Mouse (Mus musculus): Measurements from ENCODE around the gene Lrig3.

The Lrig3 gene

DNA sequence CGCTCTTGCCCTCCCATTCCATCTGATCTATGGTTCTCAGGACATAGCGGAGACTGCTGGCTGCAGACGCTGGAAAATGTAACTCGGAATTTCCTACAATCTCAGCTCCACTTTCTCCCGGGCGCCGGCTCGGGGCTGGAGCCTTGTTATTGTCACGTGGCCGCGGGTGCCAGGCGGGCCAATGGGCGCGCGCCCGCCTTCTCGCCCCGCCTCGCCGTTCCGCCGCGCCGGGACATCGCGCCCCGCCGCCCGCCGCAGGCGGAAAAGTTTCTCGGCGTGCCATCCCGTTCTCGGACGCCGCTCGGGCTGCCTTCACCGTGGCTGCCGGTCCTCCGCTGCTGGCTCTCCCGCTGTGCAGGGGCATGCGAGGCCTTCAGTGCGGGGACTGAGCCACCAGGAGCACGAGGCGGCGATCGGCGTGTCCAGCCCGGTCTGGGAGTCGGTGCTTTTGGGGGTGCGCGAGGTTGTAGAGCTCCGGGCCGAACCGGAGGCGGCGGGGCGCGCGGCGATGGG lies at the start of gene Lrig3:
TSS of gene Lrig3 (plus strand) at position 201 of the 513 bp plus-strand sequence.
- peak; percentile 66 for DNase-seq

DNA sequence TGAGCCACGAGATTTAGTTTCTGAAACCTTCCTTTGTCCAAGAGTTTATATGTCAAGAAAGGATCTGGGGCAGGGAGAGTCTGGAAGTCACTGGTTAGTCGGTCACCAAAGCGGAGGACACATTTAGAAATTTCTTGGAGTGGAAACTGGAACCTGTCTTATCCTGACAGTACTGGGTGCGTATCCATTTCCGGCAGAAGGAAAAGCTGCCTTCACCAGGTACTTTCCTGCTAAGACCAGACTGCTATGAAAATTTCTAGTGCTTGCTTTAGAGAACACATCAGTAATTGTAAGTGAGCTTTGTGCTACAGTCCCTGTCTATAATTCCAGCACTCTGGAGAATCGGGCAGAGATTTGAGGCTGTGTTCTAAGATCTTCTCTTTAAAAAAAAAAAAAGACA lies 49.2 kb upstream of the Lrig3 start:
- DNase-seq, result no peak

DNA sequence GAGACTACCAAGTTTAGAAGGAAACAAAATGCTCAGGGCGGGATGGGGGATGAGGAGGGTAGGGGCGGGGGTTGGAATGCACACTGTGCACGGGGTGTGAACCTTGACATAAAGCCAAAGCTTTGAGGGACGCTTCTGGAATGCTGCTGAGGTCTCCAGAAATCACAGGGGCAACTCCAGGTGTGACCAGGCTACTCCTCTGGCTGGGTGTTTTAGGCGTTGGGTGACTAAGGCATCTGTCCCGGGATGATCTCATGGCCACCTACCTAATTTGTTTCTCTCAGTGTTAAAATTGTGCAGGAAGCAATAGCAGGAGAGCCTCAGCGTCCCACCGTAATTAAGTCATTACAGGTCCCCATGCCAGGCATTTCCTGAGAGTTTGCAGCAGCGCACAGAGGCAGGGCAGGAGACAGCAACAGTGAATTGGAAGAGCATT lies 48.5 kb upstream of the Lrig3 start:
- DNase-seq, result no peak

- no peak for DNase-seq
These were observed 47.0 kb upstream of the Lrig3 start for GRCm38 (mm10) chr10:125918994-125919393.

DNA sequence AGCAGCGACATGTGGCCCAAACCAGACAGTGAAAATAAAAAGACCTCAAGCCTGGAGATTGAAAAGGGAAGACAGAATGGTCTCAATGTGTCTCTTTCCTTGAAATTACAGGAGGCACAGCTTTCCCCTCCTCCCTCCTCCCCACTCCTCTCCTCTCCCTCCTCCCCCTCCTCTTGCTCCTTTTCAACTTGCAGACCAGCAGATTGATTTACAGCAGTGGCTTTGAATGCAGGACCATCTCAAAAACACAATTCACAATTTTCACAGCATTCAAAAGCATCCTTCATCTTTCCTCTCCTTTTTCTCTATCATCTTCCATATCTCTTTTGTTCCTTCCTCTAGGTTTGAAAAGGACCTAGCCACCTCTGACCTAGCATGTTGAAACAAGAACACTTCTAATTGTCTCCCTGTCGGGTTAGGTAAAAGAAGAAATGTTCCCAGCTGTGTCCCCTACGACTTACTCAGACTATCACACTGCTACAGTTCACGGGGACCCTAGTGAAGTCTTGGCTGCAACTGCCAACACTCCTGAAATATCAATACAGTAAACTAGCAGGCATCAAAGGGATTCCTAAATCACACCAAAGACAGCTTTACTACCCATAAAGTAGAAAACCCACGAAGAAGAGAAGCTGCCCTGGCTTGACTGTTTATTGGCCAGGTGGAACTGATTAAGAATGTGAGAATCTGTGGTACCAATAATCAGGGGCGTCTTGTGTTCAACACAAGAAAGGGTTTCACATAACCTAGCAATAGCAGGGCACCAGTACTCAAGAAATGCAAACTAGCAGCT lies 44.1 kb upstream of the Lrig3 start:
- no peak for DNase-seq

- DNase-seq, result no peak
These were observed 36.0 kb upstream of the Lrig3 start for GRCm38 (mm10) chr10:125929961-125930360.

DNA sequence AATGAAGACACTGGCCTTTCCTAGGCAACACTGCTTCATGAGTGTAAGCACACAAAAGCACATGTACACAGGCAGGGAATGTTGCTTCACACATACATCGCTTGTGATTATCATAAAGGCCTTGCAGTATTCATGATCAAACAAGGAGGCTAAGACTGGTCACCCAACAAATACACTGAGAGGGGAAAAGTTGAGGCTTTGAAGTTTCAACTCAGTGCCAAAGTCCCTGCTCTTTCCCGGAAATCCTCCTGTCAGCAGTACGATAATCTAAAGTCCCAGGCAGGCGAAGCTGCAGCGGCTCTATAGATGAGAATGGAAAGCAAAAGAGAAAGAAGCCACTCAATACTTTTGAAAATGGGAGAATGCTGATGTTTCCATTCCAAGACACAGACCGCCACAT lies 32.6 kb upstream of the Lrig3 start:
- no peak for DNase-seq

DNA sequence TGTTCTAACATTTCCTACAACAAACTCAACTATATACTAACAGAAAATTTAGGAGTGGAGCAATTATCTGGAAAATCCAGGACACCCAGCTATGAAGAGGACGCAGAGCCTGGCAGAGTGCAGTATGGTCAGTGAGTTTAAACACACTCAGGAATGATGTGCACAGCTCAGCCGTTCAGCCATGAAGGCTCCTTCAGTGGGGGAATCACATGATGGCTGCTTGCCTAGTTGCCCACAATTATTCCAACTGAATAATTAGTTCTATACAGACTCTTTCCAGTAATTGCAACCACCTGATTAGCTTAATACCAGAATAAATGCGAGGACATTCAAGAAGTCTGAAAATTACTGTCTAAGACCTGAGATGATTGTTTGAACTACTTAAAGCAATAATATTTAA lies 31.9 kb upstream of the Lrig3 start:
- no peak for DNase-seq

DNA sequence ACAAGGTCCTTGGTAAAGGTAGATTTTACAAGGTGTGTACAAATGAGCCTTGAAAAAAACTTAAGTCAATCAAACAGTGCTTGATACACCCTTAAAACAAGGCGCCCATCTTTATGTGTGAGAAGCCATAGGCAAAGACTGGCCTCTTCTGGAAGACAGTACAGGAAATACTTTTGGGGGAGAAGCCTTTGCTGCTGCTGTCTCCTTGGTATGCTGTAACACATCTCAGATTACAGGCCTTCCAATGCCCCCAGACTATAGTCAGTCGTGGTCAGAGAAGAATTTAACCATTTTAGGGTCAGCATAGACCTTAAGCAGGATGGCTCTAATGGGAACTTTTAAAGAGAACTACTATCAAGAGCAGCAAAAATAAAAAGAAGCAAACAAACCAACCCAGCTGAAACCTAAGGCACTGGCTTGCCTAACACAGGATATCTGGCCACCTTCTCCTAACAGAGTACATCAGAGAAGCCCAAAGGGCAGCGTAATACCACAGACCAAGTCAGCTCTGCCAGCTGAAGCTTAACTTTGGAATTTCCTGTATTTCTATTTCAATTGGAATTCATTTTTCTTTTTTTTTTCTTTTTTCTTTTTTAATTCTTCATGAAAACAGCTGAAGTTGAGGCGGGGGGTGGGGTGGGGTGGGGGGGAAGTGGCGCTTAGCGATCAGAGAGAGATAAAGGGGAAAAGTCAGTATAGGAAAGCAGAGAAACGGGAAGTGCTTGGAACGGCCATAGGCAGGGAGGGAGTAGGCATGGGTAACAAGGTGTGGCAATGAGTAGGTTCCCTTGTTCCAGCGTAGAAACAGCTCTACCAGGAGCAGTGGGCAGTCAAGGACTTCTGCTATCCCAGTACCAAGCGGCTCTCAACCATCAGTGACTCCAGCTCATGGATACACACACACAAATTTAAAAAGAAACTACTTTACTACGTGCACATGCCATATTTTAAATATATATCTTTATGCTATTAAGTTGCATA lies 28.2 kb upstream of the Lrig3 start:
- DNase-seq, result no peak

DNA sequence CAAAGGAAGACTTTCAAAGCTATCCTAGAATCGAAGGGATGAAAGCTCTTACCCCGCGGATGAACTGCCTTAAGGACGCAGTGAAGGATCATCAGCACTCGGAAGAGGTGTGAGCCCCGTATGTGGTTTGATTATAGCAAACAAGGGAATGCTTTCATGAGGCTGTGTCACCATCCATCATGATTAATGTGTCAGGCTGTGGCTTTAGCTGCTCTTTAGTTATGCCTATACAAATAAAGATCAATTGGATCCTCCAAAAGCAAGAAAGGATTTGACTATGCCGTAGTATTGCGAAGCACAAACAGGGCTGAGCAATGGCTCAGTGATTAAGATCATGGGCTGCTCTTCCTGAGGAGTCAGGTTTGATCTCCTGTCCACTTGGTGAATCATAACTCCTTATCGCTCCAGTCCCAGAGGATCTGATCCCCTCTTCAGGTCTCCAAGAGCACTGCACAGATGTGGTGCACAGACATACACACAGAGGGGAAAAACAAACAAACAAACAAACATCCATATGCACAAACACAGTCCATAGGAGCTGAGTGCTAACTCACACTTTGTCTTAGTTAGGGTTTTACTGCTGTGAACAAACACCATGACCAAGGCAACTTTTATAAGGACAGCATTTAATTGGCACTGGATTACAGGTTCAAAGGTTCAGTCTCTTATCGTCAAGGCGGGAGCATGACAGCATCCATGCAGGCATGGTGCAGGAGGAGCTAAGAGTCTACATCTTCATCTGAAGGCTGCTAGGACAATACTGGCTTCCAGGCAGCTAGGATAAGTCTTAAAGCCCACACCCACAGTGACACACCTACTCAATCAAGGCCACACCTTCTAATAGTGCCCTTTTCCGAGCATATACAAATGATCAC lies 27.2 kb upstream of the Lrig3 start:
- no peak for DNase-seq

GRCm38 (mm10) chr10:125940316-125941059 lies 25.5 kb upstream of the Lrig3 start:
- DNase-seq, result no peak

- DNase-seq, result no peak
These were observed 22.9 kb upstream of the Lrig3 start for GRCm38 (mm10) chr10:125943098-125943497.

GRCm38 (mm10) chr10:125944762-125945504 lies 21.0 kb upstream of the Lrig3 start:
- no peak for DNase-seq

DNA sequence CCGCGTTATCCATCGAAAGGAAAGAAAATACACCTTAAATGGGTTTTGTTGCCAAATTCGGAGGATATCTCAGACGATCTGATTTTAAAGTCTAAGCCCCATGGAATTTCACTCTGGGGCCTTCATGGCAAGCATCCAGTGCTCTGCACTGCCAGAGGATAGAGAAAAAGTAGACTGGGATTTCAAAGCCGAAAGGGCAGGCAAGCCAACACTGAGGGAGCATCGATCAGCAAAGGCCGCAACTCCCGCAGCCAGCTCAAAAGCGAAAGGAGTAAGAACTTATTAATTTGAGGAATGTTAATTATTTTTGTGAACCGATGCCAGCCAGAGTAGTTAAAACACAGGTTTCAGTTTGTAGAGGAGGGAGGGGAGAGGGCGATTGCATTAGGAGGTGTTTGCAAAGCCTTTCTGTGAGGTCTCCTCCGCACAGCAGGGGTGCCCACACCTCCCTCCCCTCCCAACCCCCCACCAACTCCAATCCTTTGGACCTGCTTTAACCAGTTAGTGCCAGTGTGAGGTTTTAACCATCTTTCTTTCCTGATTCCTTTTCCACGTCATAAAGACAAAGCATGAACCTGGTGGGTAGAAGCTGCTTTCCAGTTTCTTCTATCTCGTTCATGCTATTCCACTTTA lies 17.0 kb upstream of the Lrig3 start:
- no peak for DNase-seq

GRCm38 (mm10) chr10:125951633-125952032 lies 14.3 kb upstream of the Lrig3 start:
- DNase-seq, result no peak

- no peak for DNase-seq
These were observed 11.6 kb upstream of the Lrig3 start for GRCm38 (mm10) chr10:125954343-125954742.

- no peak for DNase-seq
These were observed 11.0 kb upstream of the Lrig3 start for GRCm38 (mm10) chr10:125954747-125955530.

- DNase-seq, result no peak
These were observed 4.4 kb upstream of the Lrig3 start for GRCm38 (mm10) chr10:125961411-125962107.

- DNase-seq, result no peak
These were observed 1.3 kb upstream of the Lrig3 start for GRCm38 (mm10) chr10:125964709-125965108.
